Mouse (Mus musculus) embryonic fibroblast, embryonic 13.5 days (primary cell): ENCODE measurements around the gene Spint1. TPM values are rescaled to one million over a fixed set of nuclear protein-coding genes. Genes with fewer than 3 reads are reported as not detected.

Experiments used
- H3K27ac ChIP-seq: 2 replicates; pipeline ENCODE4 v1.5.1; 2012; ENCODE audit warnings: low read length, control low read depth, inconsistent platforms; ENCODE audit not compliant: insufficient read depth
- H3K4me1 ChIP-seq: 2 replicates; pipeline ENCODE4 v1.6.1; 2011; ENCODE audit warnings: low read length; ENCODE audit not compliant: control insufficient read depth, insufficient read depth
- H3K4me3 ChIP-seq: 2 replicates; pipeline ENCODE4 v1.5.1; 2011; ENCODE audit warnings: mild to moderate bottlenecking, control low read depth, low read length; ENCODE audit not compliant: insufficient read depth
- CTCF ChIP-seq: IDR thresholded peaks from 2 replicates; pipeline ENCODE4 v1.5.1; 2011; ENCODE audit warnings: mild to moderate bottlenecking, control low read depth, low read length, moderate library complexity, borderline replicate concordance; ENCODE audit not compliant: insufficient read depth
- POLR2A ChIP-seq: IDR thresholded peaks from 2 replicates; pipeline ENCODE4 v1.6.1; 2011; ENCODE audit warnings: low read depth, mild to moderate bottlenecking, control low read depth, low read length, moderate library complexity
- polyA plus RNA-seq: library from polyadenylated mRNA; stranded (reverse); fragments of >200 nt; gene quantifications from 2 replicates; pipeline ENCODE4 v1.2.4, GENCODE M21; 2011; ENCODE audit warnings: low read depth; ENCODE audit not compliant: missing spikeins, insufficient read length

Spint1 gene
- polyA plus RNA-seq: 0.30 TPM in 1 of 2 replicates, not detected in the other

- Histone ChIP-seq H3K4me1 (no peaks in the 10 kb centered on the region), H3K27ac (no peak within 1 kb of the TSS), H3K4me3 (peak within 1 kb of the TSS; percentile 27; the same call in 1 of the 2 replicates)
- TF ChIP-seq CTCF: no peak
- TF ChIP-seq POLR2A: no peak
Measured at GRCm38 (mm10) chr2:119237210-119237870, at the start of gene Spint1. Gene Spint1 (plus strand): TSS chr2:119237362.

- TF ChIP-seq POLR2A: no peak
- TF ChIP-seq CTCF: peak; percentile 89
Measured at GRCm38 (mm10) chr2:119189029-119189710, 48.0 kb upstream of the Spint1 start.

DNA sequence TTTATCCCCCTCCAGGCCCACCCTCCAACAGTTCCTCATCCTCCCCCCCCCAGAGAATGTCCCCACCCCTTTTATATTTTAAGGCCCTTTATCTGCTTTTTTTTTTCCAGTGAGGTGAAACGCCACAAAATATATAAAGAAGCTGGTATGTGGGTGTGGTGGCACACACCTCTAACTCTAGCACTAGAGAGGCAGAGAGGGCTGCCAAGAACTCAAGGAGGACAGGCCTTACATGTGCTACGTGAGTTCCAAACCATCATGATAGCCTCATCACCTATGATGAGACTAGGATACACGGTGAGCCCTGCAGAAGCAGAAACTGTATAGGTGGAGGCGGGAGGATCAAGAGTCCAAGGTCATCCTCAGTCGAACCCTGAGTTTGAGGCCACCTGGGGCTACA is 46.2 kb upstream of the Spint1 start:
- Histone ChIP-seq H3K4me3 (no peak overlapping the region), H3K27ac (no peak overlapping the region), H3K4me1 (no peaks in the 10 kb centered on the region)
- TF ChIP-seq POLR2A (no peak), CTCF (no peak)

More at GRCm38 (mm10) chr2:119189029-119189710, 48.0 kb upstream of the Spint1 start:
- Histone ChIP-seq H3K4me3 (peak overlapping the region; percentile 10; the same call in 1 of the 2 replicates), H3K4me1 (no peaks in the 10 kb centered on the region), H3K27ac (no peak overlapping the region)

DNA sequence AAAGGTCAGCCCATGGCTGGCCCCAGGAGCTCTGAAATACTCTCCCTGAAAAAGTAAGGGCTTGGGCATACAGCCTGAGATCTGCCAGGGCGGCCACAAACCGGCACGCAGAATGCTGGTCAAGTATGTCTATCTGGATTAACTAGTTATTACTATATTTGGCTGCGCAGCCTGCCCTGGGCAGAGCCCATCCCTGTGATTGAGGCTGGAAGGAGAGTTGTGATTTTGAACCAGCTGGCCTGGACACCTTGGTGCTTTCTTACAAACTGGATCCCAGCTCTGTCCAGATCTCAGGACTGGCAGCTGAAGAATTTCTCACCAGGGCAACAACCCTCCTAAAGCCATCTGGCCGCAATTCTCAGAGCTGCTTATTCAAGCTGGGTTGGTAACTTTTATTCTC is 43.0 kb upstream of the Spint1 start:
- Histone ChIP-seq H3K27ac (no peak overlapping the region), H3K4me1 (peaks cover 4% of the 10 kb centered on the region; the same call in 1 of the 2 replicates), H3K4me3 (no peak overlapping the region)
- TF ChIP-seq CTCF: no peak
- TF ChIP-seq POLR2A: no peak

GRCm38 (mm10) chr2:119196316-119197108 is 40.6 kb upstream of the Spint1 start:
- Histone ChIP-seq H3K4me1 (peaks cover 4% of the 10 kb centered on the region; the same call in 1 of the 2 replicates), H3K27ac (peak overlapping the region; percentile 17; the same call in 1 of the 2 replicates), H3K4me3 (no peak overlapping the region)
- TF ChIP-seq POLR2A (no peak), CTCF (no peak)

- no peak overlapping the region for H3K27ac ChIP-seq
- H3K4me3 ChIP-seq: no peak overlapping the region
- TF ChIP-seq POLR2A (no peak), CTCF (no peak)
- H3K4me1 ChIP-seq: peaks cover 4% of the 10 kb centered on the region; the same call in 1 of the 2 replicates
Measured at GRCm38 (mm10) chr2:119197493-119197892, 39.7 kb upstream of the Spint1 start.

- no peak overlapping the region for H3K27ac ChIP-seq
- TF ChIP-seq POLR2A: no peak
- no peak for TF ChIP-seq CTCF
Measured at GRCm38 (mm10) chr2:119198049-119198448, 39.1 kb upstream of the Spint1 start.

GRCm38 (mm10) chr2:119198934-119199333 is 38.2 kb upstream of the Spint1 start:
- Histone ChIP-seq H3K27ac (no peak overlapping the region), H3K4me1 (peaks cover 7% of the 10 kb centered on the region; the same call in 1 of the 2 replicates), H3K4me3 (no peak overlapping the region)
- TF ChIP-seq POLR2A (no peak), CTCF (no peak)

More at GRCm38 (mm10) chr2:119198049-119198448, 39.1 kb upstream of the Spint1 start:
- Histone ChIP-seq H3K4me3 (no peak overlapping the region), H3K4me1 (peaks cover 4% of the 10 kb centered on the region; the same call in 1 of the 2 replicates)

GRCm38 (mm10) chr2:119202914-119203453 is 34.2 kb upstream of the Spint1 start:
- TF ChIP-seq CTCF (no peak), POLR2A (no peak)
- H3K4me3 ChIP-seq: no peak overlapping the region
- H3K27ac ChIP-seq: no peak overlapping the region
- peaks cover 3% of the 10 kb centered on the region; the same call in 1 of the 2 replicates for H3K4me1 ChIP-seq
